Mouse (Mus musculus) lung, adult 2 months (tissue): ENCODE measurements around the gene Apoe. TPM values are rescaled to one million over a fixed set of nuclear protein-coding genes. Genes with fewer than 3 reads are reported as not detected.
"Not testable (repeated sequence)": the region's sequence is repeated elsewhere in the genome, so short reads cannot be mapped to it uniquely, and the experiment has no call there.

Source experiments
- DNase-seq: peaks from one replicate; pipeline ENCODE4 v3.0.0; 2022
- H3K4me1 ChIP-seq: fragments of 200-500 bp; 2 replicates; pipeline ENCODE4 v1.6.1; 2011; ENCODE audit warnings: low read length; ENCODE audit not compliant: control insufficient read depth, insufficient read depth
- H3K4me3 ChIP-seq: fragments of 200-500 bp; replicated peaks from 2 replicates; pipeline ENCODE3; 2011; ENCODE audit warnings: low read depth, mild to moderate bottlenecking, control low read depth, low read length; ENCODE audit errors: extremely low read depth
- CTCF ChIP-seq: fragments of 200-500 bp; IDR thresholded peaks from 2 replicates; pipeline ENCODE4 v1.5.1; 2011; ENCODE audit warnings: mild to moderate bottlenecking, low read length, control low read depth; ENCODE audit not compliant: insufficient read depth
- POLR2A ChIP-seq: fragments of 200-500 bp; IDR thresholded peaks from 2 replicates; pipeline ENCODE4 v1.6.1; 2011; ENCODE audit warnings: low read depth, mild to moderate bottlenecking, control low read depth, low read length, borderline replicate concordance; ENCODE audit errors: extremely low read depth
- WGBS: fragments of 180-500 bp; shearing (Covaris S2); methylation state at CpG from one replicate; pipeline ENCODE4 v1.1.7; 2018; 5-methylcytosine and 5-hydroxymethylcytosine counted together
- polyA plus RNA-seq: library from polyadenylated mRNA; depleted of rRNA; stranded (reverse); fragments of >200 nt; gene quantifications from 2 replicates; pipeline ENCODE4 v1.2.3, GENCODE M21; 2012

Gene Apoe
- polyA plus RNA-seq, 1 experiment: 815 TPM

DNA sequence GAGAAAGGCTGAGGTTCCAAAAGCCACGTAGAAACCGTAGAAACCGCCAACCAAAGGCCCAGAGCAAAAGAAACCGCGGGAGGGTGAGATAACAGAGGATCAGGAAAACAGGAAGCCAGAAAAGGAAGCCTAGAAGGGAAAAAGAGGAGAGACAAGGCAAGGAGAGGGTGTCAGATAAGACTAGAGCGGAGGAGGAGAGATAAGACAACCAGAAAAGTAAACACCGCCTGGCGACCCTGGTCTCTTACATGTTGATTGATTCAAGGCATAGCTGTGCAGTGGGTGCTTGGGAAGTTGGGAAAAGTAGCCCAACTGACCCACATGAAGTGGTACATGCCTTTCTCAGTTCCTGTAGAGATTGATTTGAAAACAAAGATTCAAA is 3.8 kb downstream of the Apoe start:
- TF ChIP-seq POLR2A (no peak), CTCF (no peak)
- H3K4me1 ChIP-seq: peaks cover 10% of the 10 kb centered on the region
- H3K4me3 ChIP-seq: no peak overlapping the region
- WGBS: 22% methylated on average over 8 of the region's 8 CpGs
- DNase-seq: no peak

DNA sequence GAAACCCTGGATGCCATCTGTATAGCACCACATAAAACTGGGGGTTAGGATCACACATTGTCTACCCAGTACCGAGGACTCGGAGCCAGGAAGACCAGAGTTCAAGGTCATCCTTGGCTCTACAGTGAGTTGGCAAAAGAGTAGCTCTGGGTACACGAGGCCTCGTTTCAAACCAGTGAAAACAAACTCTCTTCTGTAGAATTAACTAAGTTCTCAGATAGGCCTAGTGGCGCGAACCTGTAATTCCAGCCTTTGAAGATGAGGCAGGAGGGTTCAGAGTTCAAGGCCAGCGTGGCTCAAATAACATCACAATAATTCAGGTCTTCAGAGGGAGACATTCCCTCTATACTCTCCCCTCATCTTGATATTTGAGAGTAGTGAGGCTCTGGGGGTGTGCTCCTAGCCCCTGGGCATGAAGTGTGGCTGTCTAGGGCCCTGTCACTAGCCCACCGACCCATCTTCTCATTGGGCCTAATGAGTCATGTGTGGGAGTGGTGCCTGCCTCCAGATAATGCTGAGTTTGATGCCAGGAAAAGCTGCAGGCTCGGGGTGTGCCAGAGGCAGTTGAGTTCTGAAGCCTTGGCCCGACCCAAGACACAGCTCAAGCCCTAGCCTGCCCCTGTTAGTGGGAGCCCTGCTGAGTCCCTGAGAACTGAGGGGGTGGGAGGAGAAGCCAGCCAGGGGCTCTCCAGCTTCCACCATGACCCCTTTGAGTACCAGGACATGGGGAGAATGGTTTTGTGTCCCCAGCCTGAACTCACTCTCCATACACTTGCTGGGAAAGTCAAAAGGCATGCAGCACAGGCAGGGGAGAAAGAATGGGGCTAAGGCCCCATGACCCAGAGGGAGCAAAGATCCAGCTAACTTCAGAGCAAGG is 4.4 kb downstream of the Apoe start:
- no peak for DNase-seq
- no peak for TF ChIP-seq POLR2A
- WGBS: 73% methylated on average over 10 of the region's 10 CpGs
- peaks cover 10% of the 10 kb centered on the region for H3K4me1 ChIP-seq
- no peak overlapping the region for H3K4me3 ChIP-seq

DNA sequence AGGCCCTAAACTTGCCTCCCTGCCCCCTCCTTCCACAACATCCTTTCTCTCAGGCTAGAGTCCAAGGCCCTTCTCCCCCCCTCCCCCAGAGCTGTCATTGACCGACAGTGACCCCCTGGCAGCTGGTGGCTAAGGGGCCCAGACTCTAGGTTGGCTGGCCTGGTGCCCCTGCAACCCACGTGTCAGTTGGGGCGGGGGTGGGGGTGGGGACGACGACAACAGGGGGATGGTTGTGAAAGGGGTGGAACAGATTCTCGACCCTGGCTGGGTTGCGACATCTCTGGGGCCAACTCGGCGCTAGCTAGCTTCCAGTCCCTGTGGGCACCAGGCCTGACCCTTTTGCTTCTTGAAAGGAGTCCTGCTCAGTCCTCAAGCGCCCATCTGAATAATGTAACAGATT is 5.6 kb downstream of the Apoe start:
- 27% methylated on average over 10 of the region's 10 CpGs for WGBS
- peak; percentile 46 for DNase-seq
- TF ChIP-seq CTCF (no peak), POLR2A (no peak; the same call in 1 of the 2 replicates)
- Histone ChIP-seq H3K4me1 (peaks cover 5% of the 10 kb centered on the region), H3K4me3 (no peak overlapping the region)

DNA sequence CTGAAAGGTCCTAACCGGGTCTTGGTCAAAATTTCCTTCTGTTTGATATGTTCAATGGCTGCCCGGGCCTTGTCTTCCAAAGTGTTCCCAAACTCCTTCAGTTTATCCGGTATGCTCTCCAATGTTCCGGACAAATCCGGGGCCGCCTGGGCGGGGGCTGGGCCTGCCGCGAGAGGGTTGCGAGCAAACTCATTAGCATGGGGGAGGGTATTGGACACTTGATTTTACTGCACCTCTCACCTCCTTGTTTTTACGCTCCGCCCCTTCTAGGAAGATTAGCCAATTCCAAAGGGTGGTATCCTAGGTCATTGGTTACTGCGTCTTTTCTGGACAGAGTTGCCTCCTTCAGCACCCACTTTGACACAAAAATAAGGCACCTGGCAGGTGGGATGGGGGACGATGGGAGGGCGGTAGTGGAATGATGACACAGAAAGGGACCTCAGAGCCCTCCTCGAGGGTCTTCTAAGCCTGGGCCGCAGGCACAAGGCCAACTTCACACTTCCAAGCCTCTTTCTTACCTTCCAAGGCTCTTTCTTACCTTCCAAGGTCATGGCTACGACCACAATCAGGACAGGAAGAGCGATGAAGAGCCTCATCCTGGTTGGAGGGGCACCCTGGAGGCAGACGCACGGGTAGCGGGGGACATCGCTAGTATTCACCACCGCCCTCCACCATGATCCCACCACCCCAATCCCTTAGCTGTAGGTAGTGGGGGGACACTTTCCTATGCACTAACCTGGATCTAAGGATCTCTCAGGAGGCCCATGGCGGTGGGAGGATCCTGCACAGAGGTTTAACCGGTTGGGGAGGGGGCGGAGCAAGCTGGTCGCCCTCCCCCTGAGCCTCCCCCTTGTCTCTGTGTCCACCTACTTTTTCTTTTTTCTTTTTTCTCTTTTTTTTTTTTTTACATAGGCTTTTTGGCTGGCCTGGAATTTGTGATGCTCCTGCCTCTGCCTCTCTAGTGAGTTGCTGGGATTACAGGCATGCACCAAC is 6.8 kb downstream of the Apoe start, which contains the start of gene Apoc1:
Gene Apoc1, minus strand, starts transcription at position 788 of the 993 bp plus-strand sequence.
- no peak for TF ChIP-seq CTCF
- TF ChIP-seq POLR2A: no peak
- WGBS: 53% methylated on average over 28 of the region's 28 CpGs
- DNase-seq: peak; percentile 56
- Histone ChIP-seq H3K4me3 (peak within 1 kb of the TSS; percentile 1), H3K4me1 (peaks cover 5% of the 10 kb centered on the region)

DNA sequence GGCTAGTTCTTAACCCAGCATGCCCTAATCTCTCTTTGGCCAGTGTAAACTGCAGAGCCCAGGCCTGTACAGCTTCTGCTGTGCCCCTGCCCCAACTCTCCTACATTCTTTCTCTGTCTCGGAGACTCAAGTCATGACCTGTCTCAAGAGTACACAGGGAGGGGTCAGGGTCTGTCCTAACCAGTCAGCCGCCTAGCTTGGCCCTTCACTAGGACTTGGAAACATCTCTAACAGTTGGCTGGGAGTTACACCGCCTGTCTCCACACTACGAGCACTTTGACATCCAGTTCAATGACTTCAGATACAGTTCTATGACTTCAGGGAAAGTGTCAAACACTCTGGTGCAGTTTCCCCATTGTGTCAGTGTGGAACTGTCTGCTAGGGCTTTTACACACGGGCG is 7.6 kb downstream of the Apoe start:
- no peak overlapping the region for H3K4me3 ChIP-seq
- no peak for DNase-seq
- TF ChIP-seq POLR2A (no peak), CTCF (no peak)
- 64% methylated on average over 6 of the region's 6 CpGs for WGBS
- peaks cover 5% of the 10 kb centered on the region for H3K4me1 ChIP-seq

DNA sequence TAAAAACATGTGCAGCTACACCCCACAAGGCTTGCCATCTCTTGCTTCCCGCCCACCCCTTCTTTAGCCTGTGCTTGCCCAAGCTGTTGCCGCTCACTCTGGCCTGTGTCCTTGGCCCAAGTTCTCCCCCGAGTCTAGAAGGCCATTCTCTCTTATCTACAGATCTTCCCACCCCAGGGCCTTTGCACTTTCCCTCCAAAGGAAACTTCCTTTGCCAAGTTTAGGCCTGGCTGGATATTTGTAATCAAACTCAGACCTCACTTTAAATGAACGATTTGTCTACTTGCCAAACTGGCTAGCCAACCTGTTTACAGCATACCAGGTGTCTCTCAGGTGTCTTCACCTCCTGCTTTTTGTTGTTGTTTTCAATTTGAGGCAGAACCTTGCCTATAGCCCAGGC is 8.1 kb downstream of the Apoe start:
- DNase-seq: no peak
- H3K4me3 ChIP-seq: no peak overlapping the region
- H3K4me1 ChIP-seq: peaks cover 5% of the 10 kb centered on the region
- WGBS: 58% methylated on average over 4 of the region's 4 CpGs
- TF ChIP-seq POLR2A: no peak

DNA sequence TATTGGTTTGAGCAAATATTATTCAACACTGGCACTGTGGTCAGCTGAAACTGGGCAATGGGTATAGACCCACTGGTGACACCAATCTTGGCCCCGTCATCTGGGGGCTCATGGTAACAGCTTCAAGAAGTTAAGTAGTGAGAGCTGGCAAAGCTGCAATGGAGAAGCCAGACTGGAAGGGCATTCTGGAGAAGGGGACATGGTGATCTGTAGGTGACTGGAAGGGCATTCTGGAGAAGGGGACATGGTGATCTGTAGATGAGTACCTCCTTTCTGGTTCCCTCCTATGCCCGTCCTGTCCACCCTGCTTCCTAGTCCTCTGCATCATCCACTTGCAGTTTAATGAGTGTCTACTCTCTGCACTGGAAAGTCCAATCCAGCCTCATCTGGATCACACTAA is 10.4 kb downstream of the Apoe start:
- peaks cover 2% of the 10 kb centered on the region for H3K4me1 ChIP-seq
- TF ChIP-seq CTCF (no peak), POLR2A (no peak)
- WGBS: 94% methylated on average over 2 of the region's 2 CpGs
- H3K4me3 ChIP-seq: no peak overlapping the region
- DNase-seq: no peak

DNA sequence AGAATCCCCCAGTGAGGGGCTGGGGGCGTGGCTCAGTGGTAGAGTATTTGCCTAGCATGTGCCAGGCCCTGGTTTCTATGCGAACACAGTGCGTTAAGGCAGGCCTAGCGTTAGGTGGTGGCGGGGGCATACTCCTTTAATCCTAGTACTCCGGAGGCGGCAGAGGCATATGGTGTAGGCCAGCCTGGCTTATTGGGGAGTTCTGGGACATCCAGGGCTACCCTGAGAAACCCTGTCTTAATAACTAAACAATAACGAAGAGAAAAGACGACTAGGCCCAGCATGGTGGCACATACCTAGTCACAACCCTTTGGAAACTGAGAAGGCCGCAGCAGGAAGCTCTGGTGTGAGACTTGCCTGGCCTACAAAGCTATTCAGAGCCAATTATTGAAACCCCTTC is 10.9 kb downstream of the Apoe start:
- H3K4me3 ChIP-seq: no peak overlapping the region
- WGBS: 89% methylated on average over 10 of the region's 10 CpGs
- no peak for DNase-seq
- TF ChIP-seq POLR2A (no peak), CTCF (no peak)
- peaks cover 2% of the 10 kb centered on the region for H3K4me1 ChIP-seq

DNA sequence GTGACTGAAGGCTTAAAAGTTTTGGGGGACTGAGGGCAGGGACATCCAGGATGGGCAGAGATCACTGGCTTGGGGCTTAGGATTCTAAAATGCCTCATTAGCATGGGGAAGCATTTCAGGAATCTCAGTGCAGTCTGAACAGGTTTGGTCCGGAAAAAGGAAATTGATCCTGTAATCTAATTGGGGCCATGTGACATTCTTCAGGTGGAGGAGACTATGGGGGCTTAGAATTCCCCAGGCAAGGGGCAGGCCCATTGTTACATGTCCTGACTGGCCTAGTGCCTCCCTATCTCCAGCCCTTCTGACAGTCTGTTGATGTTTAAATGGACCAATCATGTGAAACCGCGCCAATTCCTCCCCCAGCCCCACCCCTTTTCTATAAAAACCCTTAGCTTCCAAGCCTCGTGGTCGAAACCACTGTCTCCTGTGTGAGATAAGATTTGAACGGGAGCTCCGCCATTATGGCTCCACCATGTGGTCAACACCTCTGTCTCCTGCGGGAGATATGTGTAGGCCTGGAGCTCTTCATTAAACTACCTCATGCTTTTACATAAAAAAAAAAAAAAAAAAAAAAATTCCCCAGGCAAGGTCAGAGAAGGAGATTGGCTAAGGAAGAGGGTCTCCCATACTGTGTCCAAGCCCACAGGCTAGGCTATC is 11.9 kb downstream of the Apoe start:
- WGBS: 58% methylated on average over 8 of the region's 8 CpGs
- not testable (repeated sequence) for H3K4me1 ChIP-seq, DNase-seq, H3K4me3 ChIP-seq

DNA sequence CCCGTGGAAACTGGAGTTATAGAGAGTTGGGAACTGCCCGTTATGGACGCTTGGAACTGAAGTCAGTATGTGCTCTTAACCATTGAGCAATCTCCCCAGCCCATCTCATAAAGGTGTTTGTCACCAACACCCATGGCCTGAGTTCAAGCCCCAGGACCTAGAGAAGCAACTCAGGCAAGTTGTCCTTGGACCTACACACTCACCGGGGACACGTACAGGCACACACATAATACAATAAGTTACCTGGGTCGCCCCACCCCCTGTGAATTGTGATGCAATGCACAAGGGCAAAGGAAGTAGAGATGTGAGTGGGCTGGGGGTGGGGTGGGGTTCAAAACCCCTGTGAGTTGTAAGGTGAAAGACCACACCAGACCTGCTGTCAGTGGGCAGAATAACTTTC is 12.5 kb downstream of the Apoe start:
- H3K4me1 ChIP-seq: no peaks in the 10 kb centered on the region; the same call in 1 of the 2 replicates
- no peak for DNase-seq
- TF ChIP-seq CTCF: no peak
- TF ChIP-seq POLR2A: no peak
- H3K4me3 ChIP-seq: no peak overlapping the region
- 78% methylated on average over 6 of the region's 6 CpGs for WGBS
